Mouse (Mus musculus): ENCODE results near the gene Dtl. TPM values are rescaled to one million over a fixed set of nuclear protein-coding genes. Genes with fewer than 3 reads are reported as not detected.
A peak's percentile ranks its signal among the peaks of the same experiment; 100 is the strongest.

Gene Dtl
- total RNA-seq, 1 experiment from 2014 or later, result 81.7 TPM

- ATAC-seq (replicated peaks in 1 of 2; ENCODE audit: insufficient read depth in 1 of 2, low FRiP score in 2 of 2, low TSS enrichment in 1 of 2, low read depth in 1 of 2, poor library complexity in 2 of 2, severe bottlenecking in 2 of 2), result no peak
Observed at GRCm38 (mm10) chr1:191587062-191587461, 11.7 kb upstream of the Dtl start.

DNA sequence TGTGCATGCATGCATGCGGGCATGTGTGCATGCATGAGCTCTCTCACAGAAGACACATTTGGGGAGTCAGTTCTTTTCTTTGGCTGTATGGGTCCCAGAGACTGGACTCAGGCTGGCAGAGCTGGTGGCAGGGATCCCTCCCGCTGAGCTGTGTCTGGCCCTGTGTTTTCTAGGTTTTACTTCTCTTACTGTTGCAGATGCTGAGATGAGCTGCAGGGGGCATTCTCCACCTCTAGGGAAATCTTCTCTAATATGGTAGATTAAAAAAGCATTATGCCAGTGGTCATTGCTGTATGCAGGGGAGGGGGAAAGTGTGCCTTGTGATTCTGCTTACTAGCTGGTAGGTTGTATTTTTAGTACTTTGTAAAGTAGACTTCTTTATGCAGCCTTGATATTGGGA is 10.4 kb upstream of the Dtl start:
- ATAC-seq (replicated peaks in 1 of 2; ENCODE audit: insufficient read depth in 1 of 2, low FRiP score in 2 of 2, low TSS enrichment in 1 of 2, low read depth in 1 of 2, poor library complexity in 2 of 2, severe bottlenecking in 2 of 2), result 0 out of 4 replicates have a peak, but pooled peaks of 1 of the 2 experiments have one; percentile 22

- ATAC-seq (replicated peaks in 1 of 2; ENCODE audit: insufficient read depth in 1 of 2, low FRiP score in 2 of 2, low TSS enrichment in 1 of 2, low read depth in 1 of 2, poor library complexity in 2 of 2, severe bottlenecking in 2 of 2), result no peak
Observed at GRCm38 (mm10) chr1:191584483-191584882, 9.1 kb upstream of the Dtl start.

- no peak for ATAC-seq (replicated peaks in 1 of 2; ENCODE audit: insufficient read depth in 1 of 2, low FRiP score in 2 of 2, low TSS enrichment in 1 of 2, low read depth in 1 of 2, poor library complexity in 2 of 2, severe bottlenecking in 2 of 2)
Observed at GRCm38 (mm10) chr1:191583836-191584235, 8.5 kb upstream of the Dtl start.

DNA sequence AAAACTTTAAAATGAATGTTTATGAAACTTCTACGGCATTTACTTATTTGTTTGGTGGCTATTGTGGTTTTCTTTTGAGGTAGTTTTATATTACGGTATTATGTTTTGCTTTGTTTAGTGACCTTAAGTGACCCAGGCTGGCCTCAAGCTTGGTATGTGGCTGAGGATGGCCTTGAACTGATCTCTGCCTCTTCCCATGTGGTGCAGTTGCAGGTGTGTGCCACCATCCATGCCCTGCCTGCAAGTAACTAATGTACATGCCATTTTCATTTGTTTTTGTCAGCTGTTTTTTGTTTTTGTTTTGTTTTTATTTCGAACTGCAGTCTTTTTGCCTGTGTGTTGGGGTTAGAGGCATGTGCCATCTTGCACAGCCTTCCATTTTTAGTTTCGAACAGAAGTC is 6.3 kb upstream of the Dtl start:
- ATAC-seq (replicated peaks in 1 of 2; ENCODE audit: insufficient read depth in 1 of 2, low FRiP score in 2 of 2, low TSS enrichment in 1 of 2, low read depth in 1 of 2, poor library complexity in 2 of 2, severe bottlenecking in 2 of 2), result no peak

DNA sequence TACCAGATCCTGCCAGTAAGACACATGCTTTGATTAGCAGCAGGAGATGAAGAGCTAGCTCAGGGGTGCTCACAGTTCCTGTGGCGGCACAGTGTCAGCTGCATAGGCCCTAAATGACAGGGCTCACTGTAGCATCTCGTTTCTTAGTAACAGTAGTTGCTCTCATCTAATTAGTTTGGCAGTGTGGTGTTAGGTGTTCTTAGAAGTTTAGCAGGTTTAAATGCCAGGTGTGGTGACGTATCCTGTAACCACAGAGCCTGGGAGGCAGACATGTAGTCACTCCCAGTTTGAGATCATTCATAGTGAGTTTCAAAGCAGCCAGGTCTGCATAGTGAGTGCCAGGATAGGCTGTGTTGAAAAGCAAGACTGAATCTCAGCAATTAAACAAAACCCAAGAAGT is 4.2 kb upstream of the Dtl start:
- no peak for ATAC-seq (replicated peaks in 1 of 2; ENCODE audit: insufficient read depth in 1 of 2, low FRiP score in 2 of 2, low TSS enrichment in 1 of 2, low read depth in 1 of 2, poor library complexity in 2 of 2, severe bottlenecking in 2 of 2)

GRCm38 (mm10) chr1:191574871-191575457 is 380 bp downstream of the Dtl start:
- ATAC-seq (replicated peaks in 1 of 2; ENCODE audit: insufficient read depth in 1 of 2, low FRiP score in 2 of 2, low TSS enrichment in 1 of 2, low read depth in 1 of 2, poor library complexity in 2 of 2, severe bottlenecking in 2 of 2), result peak; percentile 23 to 38

DNA sequence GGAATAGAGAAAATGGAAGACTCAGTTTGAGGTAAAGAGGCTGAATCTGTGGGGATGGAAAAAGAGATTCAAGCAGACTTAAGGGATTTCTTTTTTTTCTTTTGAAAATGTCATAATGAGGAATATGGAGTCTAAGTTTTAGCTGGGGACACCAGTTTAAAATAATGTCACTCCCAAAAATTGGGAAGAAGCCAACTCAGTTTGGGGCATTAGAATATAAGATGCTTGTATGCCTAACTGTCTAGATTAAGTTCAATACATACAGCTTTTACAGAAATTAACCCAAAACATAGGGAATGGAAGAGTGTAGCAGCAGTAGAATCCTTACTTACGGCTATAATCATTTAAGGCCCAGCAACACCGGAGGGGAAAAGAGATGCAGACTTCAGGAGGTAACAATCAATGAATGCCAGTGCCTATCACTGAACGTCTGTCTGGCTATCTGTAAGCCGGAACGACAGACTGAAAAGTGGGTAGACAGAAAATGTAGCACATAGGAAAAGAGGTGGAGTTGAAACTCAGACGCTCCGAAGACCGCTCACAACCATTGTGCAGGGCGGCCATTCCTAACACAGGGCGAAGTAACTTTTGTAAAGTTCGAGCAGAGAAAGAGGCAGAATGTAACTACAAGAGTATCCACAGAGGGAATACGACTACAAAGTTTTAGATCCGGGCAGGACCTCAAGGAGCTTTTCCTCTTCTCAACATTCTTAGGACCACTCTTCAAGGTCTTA is 1.3 kb downstream of the Dtl start:
- no peak for ATAC-seq (replicated peaks in 1 of 2; ENCODE audit: insufficient read depth in 1 of 2, low FRiP score in 2 of 2, low TSS enrichment in 1 of 2, low read depth in 1 of 2, poor library complexity in 2 of 2, severe bottlenecking in 2 of 2)

GRCm38 (mm10) chr1:191570415-191570814 is 4.9 kb downstream of the Dtl start:
- ATAC-seq (replicated peaks in 1 of 2; ENCODE audit: insufficient read depth in 1 of 2, low FRiP score in 2 of 2, low TSS enrichment in 1 of 2, low read depth in 1 of 2, poor library complexity in 2 of 2, severe bottlenecking in 2 of 2), result no peak

GRCm38 (mm10) chr1:191569625-191570024 is 5.7 kb downstream of the Dtl start:
- no peak for ATAC-seq (replicated peaks in 1 of 2; ENCODE audit: insufficient read depth in 1 of 2, low FRiP score in 2 of 2, low TSS enrichment in 1 of 2, low read depth in 1 of 2, poor library complexity in 2 of 2, severe bottlenecking in 2 of 2)

DNA sequence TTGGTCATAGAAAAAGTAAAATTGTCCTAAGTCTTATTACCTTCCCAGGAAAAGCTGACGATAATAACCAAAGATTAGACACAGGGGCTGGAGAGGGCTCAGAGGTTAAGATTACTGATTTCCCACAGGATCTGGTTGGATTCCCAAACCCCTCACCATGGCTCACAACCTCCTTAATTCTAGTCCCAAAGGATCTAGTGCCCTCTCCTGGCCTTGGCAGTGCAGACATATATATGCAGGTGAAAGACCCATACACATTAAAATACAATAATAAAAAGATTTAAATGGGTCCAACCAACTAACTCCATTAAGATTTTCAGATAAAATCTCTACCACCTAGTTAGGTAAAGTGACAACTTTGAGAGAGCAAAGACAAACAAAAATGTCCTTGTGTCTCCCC is 7.5 kb downstream of the Dtl start:
- ATAC-seq (replicated peaks in 1 of 2; ENCODE audit: insufficient read depth in 1 of 2, low FRiP score in 2 of 2, low TSS enrichment in 1 of 2, low read depth in 1 of 2, poor library complexity in 2 of 2, severe bottlenecking in 2 of 2), result no peak

DNA sequence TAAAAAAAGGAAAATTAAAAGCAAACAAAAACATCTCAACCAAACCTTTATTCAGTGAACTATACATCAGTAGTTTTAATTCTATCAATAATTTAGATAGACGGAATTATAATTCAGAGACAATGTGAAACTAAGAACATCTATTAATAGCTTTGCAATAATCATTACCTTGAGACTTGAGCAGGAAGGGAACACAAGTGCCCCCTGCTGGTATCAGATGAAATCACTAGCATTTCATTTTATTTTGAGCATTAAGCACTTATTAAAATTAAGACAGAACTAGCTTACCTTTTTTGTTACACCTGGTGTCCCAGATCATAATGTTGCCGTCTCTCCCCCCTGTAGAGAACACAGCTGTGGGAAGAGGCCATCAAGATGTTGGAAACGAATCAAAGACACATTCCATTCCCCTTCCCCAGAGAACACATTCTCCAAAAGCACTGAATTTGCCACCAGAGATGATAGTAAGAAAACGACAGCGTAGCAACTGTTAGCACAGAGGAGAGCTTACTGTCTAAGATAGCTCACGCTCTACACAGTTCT is 12.4 kb downstream of the Dtl start:
- ATAC-seq (replicated peaks in 1 of 2; ENCODE audit: insufficient read depth in 1 of 2, low FRiP score in 2 of 2, low TSS enrichment in 1 of 2, low read depth in 1 of 2, poor library complexity in 2 of 2, severe bottlenecking in 2 of 2), result peak; percentile 55 to 56; a peak in 2 of 4 replicates

DNA sequence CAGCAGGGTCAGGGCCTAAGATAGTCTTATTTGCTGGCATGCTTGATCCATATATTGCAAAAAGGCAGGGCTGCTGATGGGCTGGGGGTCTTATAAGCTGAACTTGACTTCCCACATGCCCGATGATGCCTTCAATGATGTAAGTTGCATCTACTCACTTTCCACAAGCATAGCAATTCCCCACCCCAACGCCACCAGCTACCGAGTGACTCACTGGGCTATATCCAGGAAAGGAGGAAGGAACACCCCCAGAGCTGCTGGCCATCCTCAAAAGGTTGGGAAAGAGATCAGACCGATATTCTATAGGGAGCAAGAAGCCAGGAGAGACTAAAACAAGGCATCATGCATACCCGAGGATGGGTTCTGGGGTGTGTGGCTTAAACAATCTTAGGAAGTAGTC is 15.6 kb downstream of the Dtl start:
- no peak for ATAC-seq (replicated peaks in 1 of 2; ENCODE audit: insufficient read depth in 1 of 2, low FRiP score in 2 of 2, low TSS enrichment in 1 of 2, low read depth in 1 of 2, poor library complexity in 2 of 2, severe bottlenecking in 2 of 2)

- no peak for ATAC-seq (replicated peaks in 1 of 2; ENCODE audit: insufficient read depth in 1 of 2, low FRiP score in 2 of 2, low TSS enrichment in 1 of 2, low read depth in 1 of 2, poor library complexity in 2 of 2, severe bottlenecking in 2 of 2)
Observed at GRCm38 (mm10) chr1:191557109-191557508, 18.2 kb downstream of the Dtl start.

- ATAC-seq (replicated peaks in 1 of 2; ENCODE audit: insufficient read depth in 1 of 2, low FRiP score in 2 of 2, low TSS enrichment in 1 of 2, low read depth in 1 of 2, poor library complexity in 2 of 2, severe bottlenecking in 2 of 2), result no peak
Observed at GRCm38 (mm10) chr1:191550786-191551185, 24.6 kb downstream of the Dtl start.

DNA sequence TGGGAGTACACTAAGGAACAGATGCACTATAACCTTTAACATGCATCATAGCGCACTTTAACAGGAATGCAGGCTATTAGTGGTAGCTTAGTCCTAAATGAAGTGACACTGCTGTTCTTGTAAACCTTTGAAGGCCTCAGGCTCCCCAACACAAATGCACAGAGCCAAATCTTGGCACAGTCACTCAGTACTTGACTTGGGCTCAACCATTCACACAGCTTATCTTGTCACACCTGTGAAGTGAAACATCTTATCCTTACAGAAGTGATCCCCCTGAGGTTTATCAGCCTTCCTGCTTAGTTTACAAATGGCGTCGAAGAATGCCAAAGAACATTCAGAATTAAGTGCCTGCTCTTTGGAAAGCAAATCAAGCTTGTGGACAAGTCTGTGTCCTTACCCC is 31.6 kb downstream of the Dtl start:
- ATAC-seq (replicated peaks in 1 of 2; ENCODE audit: insufficient read depth in 1 of 2, low FRiP score in 2 of 2, low TSS enrichment in 1 of 2, low read depth in 1 of 2, poor library complexity in 2 of 2, severe bottlenecking in 2 of 2), result no peak

- ATAC-seq (replicated peaks in 1 of 2; ENCODE audit: insufficient read depth in 1 of 2, low FRiP score in 2 of 2, low TSS enrichment in 1 of 2, low read depth in 1 of 2, poor library complexity in 2 of 2, severe bottlenecking in 2 of 2), result no peak
Observed at GRCm38 (mm10) chr1:191541619-191542018, 33.7 kb downstream of the Dtl start.

GRCm38 (mm10) chr1:191541014-191541413 is 34.3 kb downstream of the Dtl start:
- ATAC-seq (replicated peaks in 1 of 2; ENCODE audit: insufficient read depth in 1 of 2, low FRiP score in 2 of 2, low TSS enrichment in 1 of 2, low read depth in 1 of 2, poor library complexity in 2 of 2, severe bottlenecking in 2 of 2), result no peak

- ATAC-seq (replicated peaks in 1 of 2; ENCODE audit: insufficient read depth in 1 of 2, low FRiP score in 2 of 2, low TSS enrichment in 1 of 2, low read depth in 1 of 2, poor library complexity in 2 of 2, severe bottlenecking in 2 of 2), result no peak
Observed at GRCm38 (mm10) chr1:191540300-191540699, 35.0 kb downstream of the Dtl start.
